Mouse (Mus musculus): ENCODE measurements around the gene Plbd1.

The Plbd1 gene

DNA sequence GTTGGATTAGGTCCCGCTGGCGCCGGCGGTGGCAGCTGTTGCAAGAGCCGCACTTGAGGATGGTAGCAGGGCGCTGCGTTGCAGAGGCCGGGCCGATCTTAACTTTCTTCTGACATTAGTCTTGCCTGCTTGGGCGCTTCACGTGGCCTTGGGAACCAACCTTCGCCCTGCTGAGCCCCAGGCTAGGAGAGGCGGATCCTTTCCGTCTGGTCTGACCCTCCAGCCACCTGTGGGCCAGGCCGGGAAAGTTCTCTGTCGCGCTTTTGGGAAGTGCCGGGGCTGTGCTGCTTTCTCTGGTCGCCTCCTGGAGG, at the start of gene Plbd1:
Gene Plbd1, minus strand, starts transcription at position 223 of the 311 bp plus-strand sequence.
- no peak for DNase-seq (ENCODE audit: low read depth)

DNA sequence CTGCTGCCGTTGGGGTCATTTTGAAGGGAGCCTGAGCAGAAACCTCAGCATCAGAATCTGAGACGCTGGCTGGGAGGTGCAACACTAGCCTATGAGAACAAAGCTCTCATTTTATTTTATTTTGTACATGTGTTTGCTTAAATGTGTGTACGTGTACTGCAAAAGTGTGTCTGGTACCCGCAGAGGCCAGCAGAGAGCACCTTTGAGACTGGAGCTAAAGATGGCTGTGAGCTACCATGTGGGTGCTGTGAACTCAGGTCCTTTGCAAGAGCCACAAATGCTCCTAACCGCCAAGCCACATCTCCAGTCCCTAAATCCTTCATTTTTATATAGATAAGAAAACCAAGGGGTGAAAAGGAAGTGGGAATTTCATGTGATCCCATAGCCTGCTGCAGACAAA, 48.7 kb upstream of the Plbd1 start:
- no peak for DNase-seq (ENCODE audit: low read depth)

DNA sequence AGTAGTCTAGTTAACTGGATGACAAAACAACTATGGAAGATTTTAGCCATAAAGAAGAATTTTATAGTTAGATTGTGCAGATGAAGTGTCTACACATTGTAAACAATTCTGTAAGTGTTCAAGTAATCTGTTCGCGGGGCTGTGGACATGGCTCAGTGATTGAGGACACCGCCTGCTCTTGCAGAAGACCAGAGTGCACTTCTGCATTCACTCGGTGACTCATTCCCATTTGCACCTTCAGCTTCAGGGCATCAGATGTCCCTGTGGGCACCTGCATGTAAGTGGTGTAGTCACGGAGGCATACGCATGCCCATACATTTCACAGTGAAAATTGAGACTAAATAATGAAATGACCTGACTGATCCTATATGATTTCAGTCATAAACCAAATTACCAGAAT, 46.9 kb upstream of the Plbd1 start:
- no peak for DNase-seq (ENCODE audit: low read depth)

DNA sequence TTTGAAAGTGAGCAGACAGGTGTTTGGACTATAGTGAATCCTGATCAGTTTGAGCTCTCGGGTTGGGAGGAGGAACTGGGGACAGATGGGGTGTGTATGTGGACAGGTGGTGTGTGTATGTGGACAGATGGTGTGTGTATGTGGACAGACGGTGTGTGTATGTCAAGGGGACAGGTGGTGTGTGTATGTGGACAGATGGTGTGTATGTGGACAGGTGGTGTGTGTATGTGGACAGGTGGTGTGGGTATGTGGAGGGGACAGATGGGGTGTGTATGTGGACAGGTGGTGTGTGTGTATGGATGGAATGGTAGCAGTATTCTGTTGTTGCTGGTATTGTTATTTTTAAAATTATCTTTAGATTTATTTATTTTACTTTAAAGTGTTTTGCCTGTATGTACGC, 40.1 kb upstream of the Plbd1 start:
- no peak for DNase-seq (ENCODE audit: low read depth)

DNA sequence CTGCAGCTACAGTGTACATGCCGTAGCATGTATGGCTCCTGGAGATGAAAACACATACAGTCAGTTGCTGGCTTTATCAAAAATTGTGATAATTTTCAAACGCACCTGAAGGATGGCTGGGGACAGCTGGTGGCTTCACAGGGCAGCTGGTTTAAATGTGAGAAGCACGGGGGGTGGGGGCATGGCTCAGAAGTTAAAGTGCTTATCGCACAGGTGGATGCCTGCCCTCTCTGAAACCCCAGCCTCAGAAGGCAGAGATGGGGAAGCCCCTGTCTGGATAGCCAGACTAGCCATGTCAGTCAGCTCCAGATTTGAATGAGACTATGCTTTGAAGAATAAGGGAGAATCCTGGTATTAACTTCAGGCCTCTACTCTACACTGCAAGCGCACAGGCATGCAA, 39.5 kb upstream of the Plbd1 start:
- DNase-seq (ENCODE audit: low read depth): no peak

DNA sequence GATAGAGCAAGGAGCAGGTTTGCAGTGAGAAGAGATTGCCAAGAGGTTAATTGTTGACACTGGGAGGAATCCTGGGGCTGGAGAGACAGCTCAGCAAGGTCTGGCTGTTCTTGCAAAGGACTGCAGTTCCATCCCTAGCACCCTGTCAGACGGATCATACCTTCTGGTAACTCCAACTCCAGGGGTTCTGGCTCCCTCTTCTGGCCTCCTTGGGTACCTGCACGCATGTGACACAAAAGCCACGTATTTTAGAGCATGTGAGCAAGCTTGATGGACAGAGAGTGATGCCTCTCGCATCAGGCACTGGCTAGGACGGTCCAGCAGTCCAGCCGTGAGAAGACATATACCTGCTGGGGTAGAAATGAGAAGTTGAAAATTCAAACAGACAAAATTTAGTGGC, 29.6 kb upstream of the Plbd1 start:
- DNase-seq (ENCODE audit: low read depth): no peak

DNA sequence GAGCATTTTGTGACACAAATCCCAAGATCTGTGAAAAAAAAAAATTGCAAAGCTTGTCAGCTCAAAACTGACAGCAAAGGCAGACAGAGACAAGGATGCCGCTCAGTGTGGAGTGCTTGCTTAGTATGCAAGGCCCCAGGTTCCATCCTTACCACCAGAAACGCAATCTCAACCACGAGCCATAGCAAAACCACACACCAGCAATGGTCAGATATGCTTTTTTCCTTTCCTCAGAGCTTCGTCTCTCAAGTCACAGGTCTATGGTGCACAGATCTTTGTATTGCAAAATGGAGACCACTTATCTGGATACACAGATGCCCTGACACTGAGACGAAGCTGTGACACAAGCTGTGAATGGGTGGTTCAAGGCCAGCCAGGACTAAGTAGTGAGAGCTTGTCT, 28.8 kb upstream of the Plbd1 start:
- no peak for DNase-seq (ENCODE audit: low read depth)

DNA sequence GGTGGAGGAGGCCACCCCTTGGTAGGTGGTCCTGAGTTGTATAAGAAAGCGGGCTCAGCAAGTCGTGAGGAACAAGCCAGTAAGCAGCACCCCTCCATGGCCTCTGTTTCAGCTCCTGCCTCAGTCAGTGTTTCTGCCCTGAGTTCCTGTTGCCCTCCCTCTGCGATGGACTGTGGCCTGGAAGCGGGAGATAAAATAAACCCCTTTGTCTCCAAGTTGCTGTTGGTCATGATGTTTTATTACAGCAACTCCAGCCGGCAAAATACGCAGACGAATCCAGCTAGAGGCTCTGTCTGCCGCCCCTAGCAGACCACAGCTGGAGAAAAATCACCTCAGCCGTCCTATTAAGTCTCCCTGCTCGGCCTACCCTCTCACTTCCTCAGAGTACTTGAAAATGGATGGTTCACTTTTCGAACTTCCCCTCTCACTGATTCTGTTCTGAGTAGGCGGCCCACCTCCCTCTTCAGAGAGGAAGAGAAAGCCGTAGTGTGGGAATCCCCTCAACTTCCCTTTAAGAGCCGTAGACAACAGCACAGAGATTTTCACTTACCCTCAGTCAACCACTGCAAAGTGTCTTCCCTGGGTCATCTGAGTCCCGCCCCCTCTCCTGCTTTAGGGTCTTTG, 28.2 kb upstream of the Plbd1 start:
- no peak for DNase-seq (ENCODE audit: low read depth)

DNA sequence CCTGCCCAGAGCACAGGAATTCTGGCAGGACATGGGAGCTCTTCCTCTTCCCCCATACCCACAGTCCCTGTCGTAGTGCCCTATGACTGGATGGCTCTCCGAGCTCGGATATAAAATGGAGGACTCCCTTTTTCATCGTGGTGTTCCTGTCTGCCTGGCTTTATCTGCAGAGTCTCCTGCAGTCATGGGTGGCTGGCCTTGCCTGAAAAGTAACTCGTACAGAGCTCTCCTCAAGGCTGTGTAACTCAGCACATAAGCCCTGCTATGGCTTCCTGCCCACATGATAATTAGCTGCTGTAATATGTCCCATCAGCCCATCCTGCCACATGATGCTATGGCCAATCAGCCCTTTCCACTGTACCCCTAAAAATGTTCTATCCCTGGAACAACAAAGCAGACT, 23.7 kb upstream of the Plbd1 start:
- no peak for DNase-seq (ENCODE audit: low read depth)

DNA sequence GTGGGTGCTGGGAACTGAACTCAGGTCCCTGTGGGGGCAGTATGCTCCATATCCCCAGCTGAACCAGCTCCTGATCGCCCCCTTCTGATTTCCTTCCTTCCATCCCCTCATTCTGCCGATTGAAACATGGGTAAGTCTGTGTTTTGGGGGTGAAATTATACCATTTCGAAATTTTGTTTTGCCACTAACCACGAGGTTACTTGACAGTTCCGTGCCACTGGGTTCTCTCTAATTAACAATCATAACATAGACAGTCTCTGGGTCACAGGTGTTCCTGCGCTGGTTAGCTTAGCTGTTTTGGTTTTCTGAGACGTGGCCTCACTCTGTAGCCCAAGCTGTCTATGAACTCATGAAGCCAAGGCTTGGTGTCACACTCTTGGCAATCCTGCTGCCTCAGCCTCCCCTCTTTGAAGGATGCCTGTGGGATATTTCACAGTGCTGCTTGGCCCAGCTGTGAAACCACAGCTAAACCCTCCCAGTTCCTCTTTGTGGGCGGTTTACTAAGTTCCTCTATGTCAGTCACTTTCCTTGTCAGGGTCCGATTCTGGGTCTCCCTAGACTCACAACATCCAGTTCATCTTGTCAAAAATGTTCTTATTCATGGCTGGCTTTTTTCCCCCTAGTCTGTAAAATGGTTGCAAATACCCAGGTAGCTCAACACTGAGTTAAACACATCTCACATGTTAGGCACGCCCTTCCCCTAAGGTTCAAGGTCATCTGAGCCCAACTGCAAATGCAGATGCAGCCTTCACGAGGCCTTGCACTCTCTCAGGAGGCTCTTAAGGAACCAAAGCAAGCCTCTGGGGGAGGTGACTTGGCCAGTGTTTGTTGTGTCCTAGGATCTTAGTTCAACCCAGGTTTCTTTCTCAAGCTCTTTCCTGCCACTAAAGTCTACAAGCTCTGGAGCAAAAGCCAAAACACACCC, 21.9 kb upstream of the Plbd1 start:
- DNase-seq (ENCODE audit: low read depth): no peak

DNA sequence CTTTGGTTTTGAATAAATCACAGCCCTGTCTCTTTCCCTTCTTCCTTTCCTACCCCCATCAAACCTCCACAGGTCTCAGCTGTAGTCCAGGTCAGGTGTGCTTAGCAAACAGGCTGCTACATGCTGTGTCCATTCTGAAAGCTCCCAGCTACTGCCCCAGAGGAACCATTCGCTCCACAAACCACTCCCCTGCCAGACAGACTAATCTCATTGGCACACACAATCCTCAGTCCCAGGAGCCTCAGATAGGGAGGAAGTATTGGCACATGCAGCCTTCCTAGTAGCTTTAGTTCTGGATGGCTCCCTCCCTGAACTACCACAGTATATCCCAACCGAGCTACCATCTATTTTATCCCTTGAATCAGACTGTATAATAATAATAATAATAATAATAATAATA, 17.7 kb upstream of the Plbd1 start:
- no peak for DNase-seq (ENCODE audit: low read depth)

DNA sequence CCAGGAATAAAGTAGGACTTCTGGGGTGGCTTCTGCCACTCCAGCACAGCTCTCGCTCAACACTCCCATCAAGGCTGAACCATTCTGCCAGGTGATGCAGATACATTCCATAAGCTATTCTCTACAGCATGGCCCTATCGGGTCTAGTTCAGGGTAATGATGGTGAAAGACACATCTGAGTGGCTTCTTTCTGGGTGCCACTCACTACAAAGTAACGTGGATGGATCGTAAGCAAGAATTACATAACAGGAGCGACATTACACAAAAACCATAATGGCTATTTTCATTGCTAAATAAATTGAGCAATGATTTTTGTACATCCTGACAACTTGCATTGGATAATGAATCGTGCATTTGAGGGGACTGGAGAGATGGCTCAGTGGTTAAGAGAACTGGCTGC, 13.2 kb upstream of the Plbd1 start:
- DNase-seq (ENCODE audit: low read depth): no peak

DNA sequence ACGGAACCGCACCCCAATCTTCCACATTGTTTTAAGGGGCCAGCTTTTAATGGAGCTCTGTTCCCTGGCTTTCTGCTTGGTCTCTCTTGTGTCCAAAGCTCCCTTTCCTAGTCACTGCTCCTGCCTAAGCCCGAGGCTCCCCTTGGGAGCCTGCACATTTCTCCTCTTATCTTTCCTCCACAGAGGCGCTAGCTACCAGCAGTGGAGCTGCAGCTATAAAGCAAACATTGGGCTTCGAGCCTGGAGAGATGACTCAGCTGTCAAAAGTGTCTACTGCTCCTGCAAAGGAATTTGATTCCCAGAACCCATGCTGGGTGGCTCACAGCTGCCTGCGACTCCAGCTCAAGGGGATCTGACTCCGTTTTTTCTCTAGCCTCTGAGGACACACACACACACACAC, 10.7 kb upstream of the Plbd1 start:
- peak; percentile 89 for DNase-seq (ENCODE audit: low read depth)

DNA sequence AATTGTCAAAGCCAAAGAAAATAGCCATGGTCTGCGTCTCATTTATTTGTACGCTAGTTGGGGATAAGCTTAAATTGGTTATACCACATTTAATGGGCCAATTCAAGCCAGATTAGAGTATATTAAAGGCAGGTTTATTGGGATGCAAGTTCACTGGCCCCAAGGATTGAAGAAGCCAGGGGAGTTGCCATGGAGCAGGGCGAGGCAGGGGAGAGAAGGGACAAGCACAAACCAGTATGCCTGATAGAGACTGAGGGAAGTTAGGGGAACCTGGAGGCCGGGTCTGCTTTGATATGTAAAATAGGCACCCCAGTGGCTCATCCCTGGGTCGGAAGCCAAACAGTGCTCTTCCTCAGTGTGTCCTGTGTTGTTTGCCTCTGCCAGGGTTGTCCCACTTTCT, 7.5 kb upstream of the Plbd1 start:
- no peak for DNase-seq (ENCODE audit: low read depth)

DNA sequence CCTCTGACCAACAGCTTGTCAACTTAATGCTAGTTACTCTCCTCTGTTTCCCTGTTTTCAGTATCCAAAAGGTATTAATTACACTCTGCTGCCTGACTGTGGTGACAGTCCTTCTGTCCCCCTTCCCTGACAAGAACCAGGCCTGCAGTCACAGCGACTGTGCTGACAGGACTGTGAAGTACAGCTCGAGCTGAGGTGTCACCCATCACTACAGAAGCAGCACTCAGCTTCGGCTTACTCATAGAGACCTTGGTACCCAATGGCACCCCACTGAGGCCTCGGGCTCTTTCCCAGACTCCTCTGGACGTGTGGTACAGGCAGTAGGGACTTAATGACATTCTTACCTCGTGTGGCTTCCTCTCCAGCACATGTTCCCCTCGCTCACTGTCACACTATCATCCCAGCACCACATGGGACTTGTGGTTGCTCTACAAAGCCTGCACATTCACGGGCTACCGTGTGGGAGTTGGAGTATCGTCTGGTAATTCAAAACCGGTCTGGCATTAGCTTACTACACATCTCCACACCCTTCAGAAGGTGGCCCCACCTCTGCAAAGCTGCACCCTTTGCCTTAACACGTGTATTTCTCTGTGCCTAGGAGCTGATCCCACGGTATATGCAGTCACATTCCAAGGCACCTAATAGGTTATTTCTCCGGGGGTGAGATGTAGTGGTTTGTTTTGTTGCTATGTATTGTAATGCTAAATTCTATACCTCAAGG, 6.7 kb upstream of the Plbd1 start:
- DNase-seq (ENCODE audit: low read depth): no peak

DNA sequence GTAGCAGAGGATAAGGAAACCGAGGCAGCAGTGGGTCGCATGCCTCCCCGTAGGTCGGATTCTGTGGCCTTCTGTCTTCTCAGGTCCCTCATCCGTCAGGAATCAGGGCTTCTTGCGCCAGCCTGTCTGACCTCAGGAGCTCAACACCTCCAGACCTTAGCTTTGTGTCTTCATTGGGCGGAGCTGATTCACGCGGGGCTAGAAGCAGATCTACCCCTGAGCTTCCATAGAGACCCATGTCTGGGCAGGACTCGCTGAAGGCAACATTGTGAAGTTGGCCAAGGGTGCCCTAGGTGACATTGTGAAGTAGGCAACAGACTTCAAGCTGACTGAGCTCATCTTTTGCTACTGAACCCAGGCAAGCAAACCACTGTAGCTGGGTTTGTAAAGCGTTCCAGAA, 335 bp upstream of the Plbd1 start:
- no peak for DNase-seq (ENCODE audit: low read depth)

DNA sequence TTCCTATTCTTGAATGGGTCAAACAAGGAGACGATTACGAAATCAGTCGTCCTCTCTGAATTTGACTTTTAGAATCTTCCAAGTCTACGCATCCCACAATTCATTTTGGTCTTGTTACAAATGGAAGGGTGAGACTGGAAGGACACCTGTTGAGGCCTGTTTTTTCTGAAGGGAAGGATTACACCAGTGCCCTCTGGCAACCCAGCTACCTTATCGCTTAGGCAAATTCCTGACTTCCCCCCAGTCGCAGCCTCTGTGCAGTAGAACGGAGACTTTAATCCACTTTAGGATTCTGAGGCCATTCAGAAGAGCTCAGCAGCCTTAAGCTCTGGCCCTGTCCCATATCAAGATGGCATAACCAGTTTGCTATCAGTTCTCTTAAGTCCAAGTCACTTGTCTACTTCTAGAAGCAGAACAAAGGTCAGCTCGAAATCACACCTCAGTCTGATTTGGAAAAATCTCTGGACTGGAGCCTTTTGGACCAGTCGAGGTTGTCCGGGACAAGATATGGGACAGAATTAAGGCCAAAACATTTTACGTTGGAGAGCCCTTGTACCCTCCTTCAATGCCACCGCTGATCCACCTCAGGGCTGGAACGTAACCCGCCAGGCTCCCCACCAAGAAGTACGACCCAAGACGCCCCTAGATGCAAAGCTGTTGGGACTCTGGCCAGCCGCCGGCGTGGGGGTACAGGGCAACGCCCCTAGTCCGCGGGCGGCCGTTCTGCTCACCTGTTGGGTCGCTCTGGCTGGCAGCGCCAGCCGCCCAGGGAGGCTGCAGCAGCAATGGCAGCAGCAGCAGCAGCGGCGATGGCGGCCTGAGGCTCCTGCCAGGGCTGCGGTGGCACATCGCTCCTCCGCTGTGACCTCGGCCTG, 660 bp downstream of the Plbd1 start:
- no peak for DNase-seq (ENCODE audit: low read depth)

DNA sequence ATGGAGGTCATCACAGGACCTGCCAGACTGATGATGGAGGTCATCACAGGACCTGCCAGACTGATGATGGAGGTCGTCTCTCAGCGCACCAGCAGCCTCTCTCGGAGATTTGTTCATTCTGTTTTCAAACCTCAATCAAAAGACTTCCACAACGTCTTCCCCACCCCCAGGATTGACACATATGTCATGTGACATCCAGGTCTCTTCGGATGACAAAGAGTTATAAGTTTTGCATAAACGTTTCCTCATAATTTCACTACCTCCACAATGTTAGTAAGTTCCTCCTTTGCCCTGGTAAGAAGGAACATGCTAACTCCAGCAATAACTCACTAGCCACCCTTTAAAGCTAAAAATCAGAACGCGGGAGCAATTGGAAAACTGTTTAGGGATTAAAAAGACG, 2.5 kb downstream of the Plbd1 start:
- DNase-seq (ENCODE audit: low read depth): no peak

DNA sequence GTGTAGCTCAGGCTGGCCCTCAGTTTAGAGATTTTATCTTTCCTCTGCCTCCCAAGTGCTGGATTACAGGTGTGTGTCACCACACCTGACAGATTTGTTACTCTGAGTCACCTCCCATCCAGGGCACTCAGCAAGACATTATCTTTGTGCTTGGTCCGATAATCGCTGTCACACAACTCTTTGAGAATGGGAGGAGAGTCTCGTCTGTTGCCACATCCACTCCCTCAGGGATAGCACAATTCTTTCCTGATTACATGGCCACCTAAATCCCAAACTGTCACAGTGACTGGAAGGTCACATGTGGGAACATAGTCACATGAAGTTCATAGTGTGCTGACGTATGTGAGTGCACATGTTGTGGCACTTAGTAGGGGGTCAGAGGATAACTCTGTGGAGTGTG, 3.4 kb downstream of the Plbd1 start:
- no peak for DNase-seq (ENCODE audit: low read depth)

DNA sequence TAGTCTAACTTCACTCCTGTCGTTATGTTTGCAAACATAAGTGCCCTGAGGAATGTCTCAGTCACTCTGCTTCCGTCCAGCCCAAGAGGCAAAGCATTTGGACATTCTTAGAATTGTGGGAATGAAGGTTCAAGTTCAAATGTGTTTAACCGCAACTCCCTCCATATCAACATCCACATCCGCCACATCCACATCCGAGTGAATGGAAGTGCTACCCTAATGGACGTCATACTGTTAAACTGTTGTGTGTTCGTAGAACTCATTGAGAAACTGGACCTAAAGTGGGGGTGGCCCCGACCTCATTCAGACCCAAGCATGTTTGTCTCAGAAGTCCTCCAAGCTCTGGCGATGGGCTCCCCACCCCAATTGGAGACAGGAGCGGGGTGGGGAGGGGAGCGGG, 5.9 kb downstream of the Plbd1 start:
- DNase-seq (ENCODE audit: low read depth): no peak

DNA sequence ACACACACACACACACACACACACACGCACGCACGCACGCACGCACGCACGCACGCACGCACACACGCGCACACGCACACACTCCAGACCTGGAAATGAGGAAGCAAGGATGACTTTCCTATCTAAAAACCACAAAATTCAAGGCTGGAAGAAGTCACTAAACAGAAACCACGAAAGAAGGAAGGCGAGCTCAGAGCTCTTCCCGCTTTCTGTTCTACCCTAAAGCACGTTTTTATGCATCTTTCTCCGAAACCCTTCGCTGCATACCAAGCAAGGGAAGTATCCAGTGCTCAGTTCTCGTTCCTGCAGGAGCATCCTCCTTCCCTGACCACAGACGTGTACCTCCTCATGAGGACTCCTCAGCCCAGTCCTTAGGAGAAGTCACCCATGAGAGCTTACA, 7.3 kb downstream of the Plbd1 start:
- DNase-seq (ENCODE audit: low read depth): no peak

DNA sequence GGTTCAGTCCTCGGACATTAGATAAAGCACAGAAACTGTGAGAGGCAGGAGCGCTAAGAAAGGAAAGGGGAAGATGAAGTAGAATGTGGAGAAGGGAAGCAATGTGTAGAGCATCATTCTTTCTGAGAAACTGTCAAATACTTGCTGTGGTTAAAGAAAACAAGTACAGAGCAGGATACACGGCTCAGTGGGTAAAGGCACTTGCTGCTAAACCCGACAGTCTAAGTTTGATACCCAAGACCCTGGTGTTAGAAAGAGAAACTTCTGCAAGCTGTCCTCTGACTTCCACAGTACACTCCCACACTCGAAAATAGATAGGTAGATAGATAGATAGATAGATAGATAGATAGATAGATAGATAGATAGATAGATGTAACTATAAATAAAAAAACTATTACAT, 8.4 kb downstream of the Plbd1 start:
- DNase-seq (ENCODE audit: low read depth): no peak

Measured in NIH3T3 (cell line).